Mouse (Mus musculus): ENCODE data around the gene St6galnac3. TPM values are rescaled to one million over a fixed set of nuclear protein-coding genes. Genes with fewer than 3 reads are reported as not detected.

The St6galnac3 gene
- polyA plus RNA-seq, 1 experiment from 2014 or later = 55.0 TPM

DNA sequence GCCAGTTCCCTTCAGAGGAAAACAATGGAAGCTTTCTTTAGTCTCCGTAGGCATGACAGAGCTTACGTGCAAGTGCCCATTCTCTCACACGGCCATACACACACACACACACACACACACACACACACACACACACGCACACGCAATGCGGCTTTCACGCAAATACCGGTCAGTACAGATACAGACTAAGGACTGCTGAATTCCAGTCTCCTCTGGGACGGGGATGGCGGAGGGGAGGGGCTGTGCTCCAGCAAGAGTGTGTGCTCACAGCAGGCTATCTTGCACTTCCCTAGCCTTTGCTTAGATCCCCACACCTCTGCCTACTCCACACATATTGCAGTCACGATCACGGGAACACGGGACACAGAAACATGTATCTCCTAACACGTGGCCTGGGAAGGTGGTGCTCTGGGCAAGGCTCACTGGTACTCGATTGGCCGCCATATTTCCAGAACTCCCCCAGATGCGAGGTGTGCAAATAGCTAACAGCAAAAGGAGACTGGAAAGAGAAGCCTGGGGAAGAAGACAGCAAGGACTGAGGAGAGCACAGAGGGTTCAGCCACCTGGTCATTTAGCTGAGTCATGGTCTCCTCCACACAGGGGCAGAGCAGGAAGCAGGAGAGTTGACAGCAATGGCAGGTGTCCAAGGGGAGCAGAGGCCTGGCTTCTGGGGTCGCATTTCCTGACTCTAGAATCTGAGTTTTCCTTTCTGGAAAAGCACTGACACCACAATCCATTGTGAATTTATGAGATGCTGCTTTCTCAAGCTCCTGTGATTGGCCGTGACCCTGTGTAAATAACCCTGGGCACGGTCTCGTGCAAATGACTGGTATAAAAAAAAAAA, 56.3 kb downstream of the St6galnac3 start:
- Histone ChIP-seq H3K9ac (replicated peaks; ENCODE audit: low read length) (no peak overlapping the region), H3K4me1 (ENCODE audit: control insufficient read depth, insufficient read depth, low read length) (no peaks in the 10 kb centered on the region), H3K4me2 (ENCODE audit: low read depth, low read length) (no peak overlapping the region), H3K9me3 (replicated peaks; ENCODE audit: control insufficient read depth, low read length) (no peaks in the 10 kb centered on the region), H3K4me3 (ENCODE audit: low read depth, low read length) (no peak overlapping the region), H3K27ac (replicated peaks; ENCODE audit: low read depth, low read length) (no peak overlapping the region), H3K27me3 (ENCODE audit: control insufficient read depth, insufficient read depth, low read length) (no peaks in the 10 kb centered on the region), H3K36me3 (replicated peaks; ENCODE audit: control insufficient read depth, insufficient read depth, low read depth, low read length) (no peaks in the 10 kb centered on the region)
- ATAC-seq (replicated peaks; ENCODE audit: insufficient number of reproducible peaks, low FRiP score, low TSS enrichment, low read depth) = no peak; the same call in 1 of the 2 replicates
- DNase-seq (ENCODE audit: low spot score) = no peak
- 72% methylated on average over 18 of the region's 21 CpGs for WGBS

- Histone ChIP-seq H3K4me2 (ENCODE audit: low read depth, low read length) (no peak overlapping the region), H3K36me3 (replicated peaks; ENCODE audit: control insufficient read depth, insufficient read depth, low read depth, low read length) (no peaks in the 10 kb centered on the region), H3K27ac (replicated peaks; ENCODE audit: low read depth, low read length) (no peak overlapping the region), H3K4me1 (ENCODE audit: control insufficient read depth, insufficient read depth, low read length) (no peaks in the 10 kb centered on the region), H3K9me3 (replicated peaks; ENCODE audit: control insufficient read depth, low read length) (no peaks in the 10 kb centered on the region), H3K4me3 (ENCODE audit: low read depth, low read length) (no peak overlapping the region), H3K9ac (replicated peaks; ENCODE audit: low read length) (no peak overlapping the region), H3K27me3 (ENCODE audit: control insufficient read depth, insufficient read depth, low read length) (no peaks in the 10 kb centered on the region)
- DNase-seq (ENCODE audit: low spot score) = no peak
- ATAC-seq (replicated peaks; ENCODE audit: insufficient number of reproducible peaks, low FRiP score, low TSS enrichment, low read depth) = no peak
- 89% methylated on average over 5 of the region's 5 CpGs for WGBS
These were observed 60.3 kb downstream of the St6galnac3 start for GRCm38 (mm10) chr3:153664696-153665095.

- no peaks in the 10 kb centered on the region for H3K4me1 ChIP-seq (ENCODE audit: control insufficient read depth, insufficient read depth, low read length)
- no peak overlapping the region for H3K9ac ChIP-seq (replicated peaks; ENCODE audit: low read length)
- no peaks in the 10 kb centered on the region for H3K36me3 ChIP-seq (replicated peaks; ENCODE audit: control insufficient read depth, insufficient read depth, low read depth, low read length)
- ATAC-seq (replicated peaks; ENCODE audit: insufficient number of reproducible peaks, low FRiP score, low TSS enrichment, low read depth) (no peak), DNase-seq (ENCODE audit: low spot score) (no peak)
- H3K27me3 ChIP-seq (ENCODE audit: control insufficient read depth, insufficient read depth, low read length) = no peaks in the 10 kb centered on the region
- H3K4me2 ChIP-seq (ENCODE audit: low read depth, low read length) = no peak overlapping the region
- no peak overlapping the region for H3K27ac ChIP-seq (replicated peaks; ENCODE audit: low read depth, low read length)
- H3K9me3 ChIP-seq (replicated peaks; ENCODE audit: control insufficient read depth, low read length) = no peaks in the 10 kb centered on the region
- H3K4me3 ChIP-seq (ENCODE audit: low read depth, low read length) = no peak overlapping the region
- 78% methylated on average over 10 of the region's 10 CpGs for WGBS
These were observed 61.0 kb downstream of the St6galnac3 start for GRCm38 (mm10) chr3:153663841-153664427.

DNA sequence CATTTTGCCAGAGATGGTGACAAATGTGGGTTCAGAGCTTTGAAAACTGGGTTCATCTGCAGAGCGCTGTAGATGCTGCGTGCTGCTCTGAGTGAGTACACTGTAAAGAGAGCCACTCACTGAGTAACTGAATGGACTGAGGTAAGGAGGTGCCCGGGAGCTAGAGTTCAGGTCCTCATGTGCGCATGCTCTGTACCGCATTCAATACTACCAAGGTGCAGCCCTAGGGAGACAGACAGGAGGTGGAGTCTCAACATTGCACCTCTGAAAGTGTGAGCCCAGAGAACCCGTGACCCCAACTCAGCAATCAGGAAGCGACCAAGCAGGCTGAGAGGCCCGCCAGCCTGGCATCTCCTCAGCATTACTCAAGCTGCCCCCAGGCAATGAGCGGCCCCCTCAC, 62.2 kb downstream of the St6galnac3 start:
- Histone ChIP-seq H3K27ac (replicated peaks; ENCODE audit: low read depth, low read length) (no peak overlapping the region), H3K4me3 (ENCODE audit: low read depth, low read length) (no peak overlapping the region), H3K4me1 (ENCODE audit: control insufficient read depth, insufficient read depth, low read length) (no peaks in the 10 kb centered on the region), H3K9me3 (replicated peaks; ENCODE audit: control insufficient read depth, low read length) (no peaks in the 10 kb centered on the region), H3K4me2 (ENCODE audit: low read depth, low read length) (no peak overlapping the region), H3K27me3 (ENCODE audit: control insufficient read depth, insufficient read depth, low read length) (no peaks in the 10 kb centered on the region), H3K36me3 (replicated peaks; ENCODE audit: control insufficient read depth, insufficient read depth, low read depth, low read length) (no peaks in the 10 kb centered on the region), H3K9ac (replicated peaks; ENCODE audit: low read length) (no peak overlapping the region)
- no peak for DNase-seq (ENCODE audit: low spot score)
- 83% methylated on average over 9 of the region's 9 CpGs for WGBS
- no peak for ATAC-seq (replicated peaks; ENCODE audit: insufficient number of reproducible peaks, low FRiP score, low TSS enrichment, low read depth)

- Histone ChIP-seq H3K27ac (replicated peaks; ENCODE audit: low read depth, low read length) (no peak overlapping the region), H3K27me3 (ENCODE audit: control insufficient read depth, insufficient read depth, low read length) (no peaks in the 10 kb centered on the region), H3K9ac (replicated peaks; ENCODE audit: low read length) (no peak overlapping the region), H3K4me2 (ENCODE audit: low read depth, low read length) (no peak overlapping the region), H3K9me3 (replicated peaks; ENCODE audit: control insufficient read depth, low read length) (no peaks in the 10 kb centered on the region), H3K4me1 (ENCODE audit: control insufficient read depth, insufficient read depth, low read length) (no peaks in the 10 kb centered on the region), H3K4me3 (ENCODE audit: low read depth, low read length) (no peak overlapping the region), H3K36me3 (replicated peaks; ENCODE audit: control insufficient read depth, insufficient read depth, low read depth, low read length) (no peaks in the 10 kb centered on the region)
- ATAC-seq (replicated peaks; ENCODE audit: insufficient number of reproducible peaks, low FRiP score, low TSS enrichment, low read depth) (no peak), DNase-seq (ENCODE audit: low spot score) (no peak)
- 84% methylated on average over 7 of the region's 7 CpGs for WGBS
These were observed 63.0 kb downstream of the St6galnac3 start for GRCm38 (mm10) chr3:153661927-153662326.

DNA sequence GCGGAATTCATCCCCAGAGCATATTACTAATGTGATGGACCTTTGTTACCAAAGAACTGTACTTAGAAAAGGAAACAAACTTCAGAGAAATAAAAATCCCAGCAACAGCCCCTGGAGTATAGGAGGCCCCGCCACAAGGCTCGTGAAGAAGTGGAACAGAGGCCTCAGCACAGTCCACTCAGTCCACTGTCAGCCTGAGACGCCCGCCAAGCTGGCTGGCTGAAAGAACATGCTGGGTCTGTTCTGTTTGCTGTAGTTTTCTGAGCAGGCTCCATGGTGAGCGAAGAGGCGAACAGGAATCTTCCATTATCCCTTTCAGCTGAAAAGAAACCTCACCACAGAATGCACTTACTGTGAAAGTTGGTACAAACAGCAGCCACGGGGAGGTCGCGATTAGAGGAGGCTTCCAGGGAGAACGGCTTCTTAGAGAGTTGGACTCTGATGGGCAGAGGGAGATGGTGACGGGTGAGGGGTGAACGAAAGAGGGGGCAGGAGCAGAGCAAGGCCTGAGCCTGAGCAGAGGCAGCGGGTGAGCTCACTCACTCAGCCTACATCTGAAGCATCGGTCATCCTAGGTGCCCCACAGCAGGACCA, 65.3 kb downstream of the St6galnac3 start:
- no peak overlapping the region for H3K27ac ChIP-seq (replicated peaks; ENCODE audit: low read depth, low read length)

DNA sequence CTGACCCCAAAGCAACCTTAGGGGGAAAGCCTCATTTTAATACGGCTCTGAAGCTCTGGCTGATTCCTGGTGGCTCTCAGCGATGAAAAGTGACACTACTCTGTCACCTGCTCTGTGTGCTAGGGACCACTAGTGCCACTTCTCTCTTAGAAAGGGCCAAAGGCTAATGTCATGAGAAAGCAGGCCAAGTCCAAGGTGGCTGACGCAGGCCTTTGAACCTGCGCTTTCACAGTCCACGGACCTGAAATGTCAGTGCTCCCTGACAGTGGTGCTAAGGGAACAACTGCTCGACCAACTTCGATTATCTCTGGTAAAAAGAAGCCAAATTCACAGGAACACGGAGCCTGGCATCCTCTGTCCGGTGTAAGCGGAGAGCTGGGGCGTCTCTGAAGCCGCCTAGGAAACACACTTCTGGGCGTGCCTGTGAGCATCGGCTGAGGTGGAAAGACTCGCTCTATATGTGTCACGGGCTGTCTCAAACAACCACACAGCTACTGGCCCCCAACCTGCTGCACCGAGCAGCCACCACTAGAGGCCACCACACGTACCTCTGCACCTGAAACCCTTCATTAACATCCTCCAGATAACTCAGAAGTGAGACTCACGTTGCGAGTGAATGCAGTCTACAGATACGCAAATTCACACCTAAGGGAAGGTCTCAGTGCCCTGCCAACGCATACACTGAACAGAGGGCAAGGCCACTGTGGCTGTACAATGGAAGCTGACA, 66.8 kb downstream of the St6galnac3 start:
- no peak overlapping the region for H3K4me3 ChIP-seq (ENCODE audit: low read depth, low read length)
- no peaks in the 10 kb centered on the region for H3K27me3 ChIP-seq (ENCODE audit: control insufficient read depth, insufficient read depth, low read length)
- no peaks in the 10 kb centered on the region for H3K9me3 ChIP-seq (replicated peaks; ENCODE audit: control insufficient read depth, low read length)
- H3K4me1 ChIP-seq (ENCODE audit: control insufficient read depth, insufficient read depth, low read length) = no peaks in the 10 kb centered on the region
- H3K9ac ChIP-seq (replicated peaks; ENCODE audit: low read length) = no peak overlapping the region
- ATAC-seq (replicated peaks; ENCODE audit: insufficient number of reproducible peaks, low FRiP score, low TSS enrichment, low read depth) = no peak
- no peak overlapping the region for H3K4me2 ChIP-seq (ENCODE audit: low read depth, low read length)
- peak; percentile 62 for DNase-seq (ENCODE audit: low spot score)
- no peak overlapping the region for H3K27ac ChIP-seq (replicated peaks; ENCODE audit: low read depth, low read length)
- no peaks in the 10 kb centered on the region for H3K36me3 ChIP-seq (replicated peaks; ENCODE audit: control insufficient read depth, insufficient read depth, low read depth, low read length)
- WGBS = 71% methylated on average over 22 of the region's 22 CpGs

More for the DNA sequence above, 65.3 kb downstream of the St6galnac3 start:
- Histone ChIP-seq H3K9me3 (replicated peaks; ENCODE audit: control insufficient read depth, low read length) (no peaks in the 10 kb centered on the region), H3K9ac (replicated peaks; ENCODE audit: low read length) (no peak overlapping the region), H3K4me1 (ENCODE audit: control insufficient read depth, insufficient read depth, low read length) (no peaks in the 10 kb centered on the region), H3K4me3 (ENCODE audit: low read depth, low read length) (no peak overlapping the region), H3K27me3 (ENCODE audit: control insufficient read depth, insufficient read depth, low read length) (no peaks in the 10 kb centered on the region), H3K4me2 (ENCODE audit: low read depth, low read length) (no peak overlapping the region), H3K36me3 (replicated peaks; ENCODE audit: control insufficient read depth, insufficient read depth, low read depth, low read length) (no peaks in the 10 kb centered on the region)
- 76% methylated on average over 15 of the region's 15 CpGs for WGBS
- ATAC-seq (replicated peaks; ENCODE audit: insufficient number of reproducible peaks, low FRiP score, low TSS enrichment, low read depth) (no peak), DNase-seq (ENCODE audit: low spot score) (no peak)

Measured in embryonic facial prominence, embryonic 11.5 days (tissue).